Mouse (Mus musculus) forebrain, embryonic 15.5 days (tissue): Measurements from ENCODE around the gene Krt26. TPM values are rescaled to one million over a fixed set of nuclear protein-coding genes. Genes with fewer than 3 reads are reported as not detected.

Source experiments
- ATAC-seq: fragments of 200-750 bp; cut with Nextera tagmentation; replicated peaks from 2 replicates; pipeline ENCODE4 v1.8.0; 2017; ENCODE audit warnings: mild to moderate bottlenecking, moderate TSS enrichment, moderate library complexity
- H3K27ac ChIP-seq: fragments of 300-500 bp; sonication (generic); replicated peaks from 2 replicates; pipeline ENCODE4 v1.5.1; 2015; ENCODE audit warnings: mild to moderate bottlenecking, inconsistent platforms
- H3K27me3 ChIP-seq: fragments of 300-500 bp; sonication (generic); 2 replicates; pipeline ENCODE4 v1.6.1; 2015; ENCODE audit warnings: inconsistent platforms
- H3K36me3 ChIP-seq: fragments of 300-500 bp; sonication (generic); 2 replicates; pipeline ENCODE4 v1.6.1; 2015; ENCODE audit warnings: mild to moderate bottlenecking, inconsistent platforms
- H3K4me1 ChIP-seq: fragments of 300-500 bp; sonication (generic); 2 replicates; pipeline ENCODE4 v1.6.1; 2015; ENCODE audit warnings: inconsistent platforms
- H3K4me2 ChIP-seq: fragments of 300-500 bp; sonication (generic); replicated peaks from 2 replicates; pipeline ENCODE4 v1.6.1; 2015; ENCODE audit warnings: mild to moderate bottlenecking, inconsistent platforms
- H3K4me3 ChIP-seq: fragments of 300-500 bp; sonication (generic); 2 replicates; pipeline ENCODE4 v1.5.1; 2015; ENCODE audit warnings: mild to moderate bottlenecking, inconsistent platforms
- H3K9ac ChIP-seq: fragments of 300-500 bp; sonication (generic); replicated peaks from 2 replicates; pipeline ENCODE4 v1.6.1; 2015; ENCODE audit warnings: mild to moderate bottlenecking, inconsistent platforms
- H3K9me3 ChIP-seq: fragments of 300-500 bp; sonication (generic); 2 replicates; pipeline ENCODE4 v1.6.1; 2016; ENCODE audit warnings: inconsistent platforms
- WGBS: fragments of 180-500 bp; shearing (Covaris S2); methylation state at CpG from one replicate; pipeline ENCODE4 v1.1.7; 2015; ENCODE audit warnings: mixed read lengths; 5-methylcytosine and 5-hydroxymethylcytosine counted together
- polyA plus RNA-seq: library from polyadenylated mRNA; unstranded; fragments of >200 nt; fragmentation: Nextera tagmentation; extraction: Ambion mirVana; gene quantifications from 2 replicates; pipeline ENCODE4 v1.2.1, GENCODE M21; 2015

Gene Krt26
- polyA plus RNA-seq, 1 experiment from 2014 or later, result not detected

DNA sequence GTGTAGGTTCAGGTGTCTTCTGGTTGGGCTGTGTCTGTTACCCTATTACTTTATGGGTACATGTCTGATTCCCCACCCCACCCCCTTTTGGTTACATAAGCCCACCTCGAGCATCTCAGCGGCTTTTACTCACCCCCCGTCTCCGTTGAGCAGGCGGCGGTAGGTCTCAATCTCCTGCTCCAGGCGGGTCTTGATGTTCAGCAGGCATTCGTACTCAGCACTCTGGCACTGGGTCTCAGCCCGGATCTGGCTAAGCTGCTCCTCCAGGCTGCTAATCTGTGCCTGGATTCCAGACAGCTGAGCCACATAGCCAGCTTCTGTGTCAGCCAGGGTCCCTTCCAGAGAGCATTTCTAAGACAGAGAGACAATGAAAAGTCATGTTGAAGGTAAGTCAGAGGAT, 56.6 kb downstream of the Krt26 start:
- WGBS, result 77% methylated on average over 9 of the region's 9 CpGs

DNA sequence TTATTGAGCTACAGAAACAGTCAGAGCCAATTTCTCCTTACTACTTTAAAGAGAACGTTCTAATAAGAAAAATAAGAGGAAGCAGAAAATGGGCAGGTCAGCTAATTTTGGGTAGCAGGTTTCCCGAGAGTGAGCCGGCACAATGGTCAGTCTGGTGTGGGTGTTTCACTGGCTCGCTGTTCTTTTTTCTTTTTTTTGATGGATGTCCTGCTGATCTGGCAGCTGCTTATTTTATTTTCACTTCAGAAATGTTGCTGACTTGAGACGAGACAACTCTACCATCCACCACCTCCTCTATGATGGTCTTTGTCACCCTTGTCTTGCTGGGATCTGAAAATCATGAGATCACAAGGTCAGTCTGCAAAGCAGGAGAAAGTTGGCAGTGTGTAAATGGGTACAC, 57.8 kb downstream of the Krt26 start:
- no peak for ATAC-seq

More for the DNA sequence above, 56.6 kb downstream of the Krt26 start:
- no peak overlapping the region for H3K27ac ChIP-seq
- H3K4me3 ChIP-seq, result no peak overlapping the region
- no peaks in the 10 kb centered on the region for H3K9me3 ChIP-seq
- H3K4me1 ChIP-seq, result peaks cover 4% of the 10 kb centered on the region; the same call in 1 of the 2 replicates
- no peak overlapping the region for H3K4me2 ChIP-seq
- H3K9ac ChIP-seq, result no peak overlapping the region
- H3K27me3 ChIP-seq, result no peaks in the 10 kb centered on the region
- no peaks in the 10 kb centered on the region for H3K36me3 ChIP-seq
- ATAC-seq, result no peak

More for the DNA sequence above, 57.8 kb downstream of the Krt26 start:
- Histone ChIP-seq H3K4me3 (no peak overlapping the region), H3K4me2 (no peak overlapping the region), H3K36me3 (no peaks in the 10 kb centered on the region), H3K9ac (no peak overlapping the region), H3K4me1 (peaks cover 4% of the 10 kb centered on the region; the same call in 1 of the 2 replicates), H3K27ac (no peak overlapping the region), H3K27me3 (no peaks in the 10 kb centered on the region), H3K9me3 (no peaks in the 10 kb centered on the region)
- 77% methylated on average over 5 of the region's 5 CpGs for WGBS

Other genes with a start within 250 kb of the Krt26 start
- 0.09 TPM in 1 of 2 replicates, not detected in the other for gene Tns4, start 248.7 kb downstream of the Krt26 start, polyA plus RNA-seq
- gene Ccr7, start 182.9 kb downstream of the Krt26 start, polyA plus RNA-seq, result not detected in 2 replicates
- 366 and 381 TPM in 2 replicates for gene Smarce1, start 106.9 kb downstream of the Krt26 start, polyA plus RNA-seq
- 2.3 and 3.3 TPM in 2 replicates for gene Krt222, start 93.9 kb downstream of the Krt26 start, polyA plus RNA-seq
- gene Krt24, start 52.7 kb downstream of the Krt26 start, polyA plus RNA-seq, result not detected in 2 replicates
- gene Krt25, start 15.0 kb downstream of the Krt26 start, polyA plus RNA-seq, result 0.08 and 0.09 TPM in 2 replicates
- not detected in 2 replicates for gene Krt27, start 13.1 kb upstream of the Krt26 start, polyA plus RNA-seq
- 0.14 and 0.33 TPM in 2 replicates for gene Krt28, start 36.9 kb upstream of the Krt26 start, polyA plus RNA-seq
- gene Krt10, start 51.4 kb upstream of the Krt26 start, polyA plus RNA-seq, result 31.6 and 36.1 TPM in 2 replicates
- gene Krt12, start 84.3 kb upstream of the Krt26 start, polyA plus RNA-seq, result 0.22 and 0.23 TPM in 2 replicates
- gene Krt20, start 100.2 kb upstream of the Krt26 start, polyA plus RNA-seq, result not detected in 2 replicates
- gene Krt23, start 155.2 kb upstream of the Krt26 start, polyA plus RNA-seq, result 0.10 TPM in 1 of 2 replicates, not detected in the other
- not detected in 2 replicates for gene Krt39, start 183.4 kb upstream of the Krt26 start, polyA plus RNA-seq
- gene Krt40, start 205.2 kb upstream of the Krt26 start, polyA plus RNA-seq, result not detected in 2 replicates
- gene Krtap3-3, start 212.9 kb upstream of the Krt26 start, polyA plus RNA-seq, result not detected in 2 replicates
- gene Krtap3-2, start 218.9 kb upstream of the Krt26 start, polyA plus RNA-seq, result not detected in 2 replicates
- gene Gm11939, start 221.5 kb upstream of the Krt26 start, polyA plus RNA-seq, result not detected in 2 replicates
- gene Krtap3-1, start 228.7 kb upstream of the Krt26 start, polyA plus RNA-seq, result not detected in 2 replicates
- gene Krtap1-5, start 243.1 kb upstream of the Krt26 start, polyA plus RNA-seq, result not detected in 2 replicates
- not detected in 2 replicates for gene Krtap1-4, start 245.7 kb upstream of the Krt26 start, polyA plus RNA-seq